Mouse (Mus musculus): ENCODE results near the gene Atp7a. TPM values are rescaled to one million over a fixed set of nuclear protein-coding genes. Genes with fewer than 3 reads are reported as not detected.

The Atp7a gene
- polyA plus RNA-seq, 2 experiments: 2.3 to 7.8 TPM

DNA sequence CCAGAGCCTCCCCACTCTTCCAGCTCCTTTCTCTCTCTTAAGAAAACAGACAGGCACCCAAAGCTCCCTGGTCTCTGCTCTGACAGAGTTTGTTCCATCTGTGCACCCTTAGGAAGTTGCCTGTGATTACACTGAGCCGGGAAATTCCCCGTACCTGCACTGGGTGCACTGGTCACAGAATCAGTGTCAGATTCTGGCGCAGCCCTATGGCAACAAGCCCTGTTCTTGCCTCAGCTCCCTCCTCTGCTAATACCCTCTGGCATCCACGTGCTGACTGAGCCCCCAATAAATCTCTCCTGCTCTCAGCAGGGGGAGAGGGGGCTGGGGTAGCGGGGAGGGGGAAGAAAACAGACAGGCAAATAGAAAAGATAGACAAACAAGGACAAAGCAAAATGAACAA lies 65.9 kb downstream of the Atp7a start:
- Histone ChIP-seq H3K27ac (no peak overlapping the region), H3K27me3 (ENCODE audit: control insufficient read depth, insufficient read depth, low read length) (no peaks in the 10 kb centered on the region), H3K4me3 (ENCODE audit: insufficient read depth in 1 of 2, low read depth in 2 of 2, low read length in 2 of 2) (no peak overlapping the region), H3K9ac (replicated peaks) (no peak overlapping the region), H3K36me3 (replicated peaks; ENCODE audit: control insufficient read depth, insufficient read depth, low read depth) (no peaks in the 10 kb centered on the region), H3K4me1 (replicated peaks; ENCODE audit: control insufficient read depth in 2 of 2, insufficient read depth in 2 of 2, low read length in 1 of 2) (peaks cover 0 to 2% of the 10 kb centered on the region in 2 experiments; a peak in 1 of 4 replicates), H3K9me3 (ENCODE audit: control insufficient read depth, low read length) (no peaks in the 10 kb centered on the region), H3K4me2 (ENCODE audit: low read depth) (no peak overlapping the region)
- WGBS (ENCODE audit: insufficient replicate concordance): 65% methylated on average over 5 of the region's 5 CpGs
- DNase-seq (ENCODE audit: low read depth in 3 of 3, low spot score in 3 of 3): no peak
- TF ChIP-seq EP300 (IDR thresholded peaks at IDR 0.05; ENCODE audit: low read depth) (no peak), CTCF (IDR thresholded peaks at IDR 0.05; ENCODE audit: low read depth) (no peak)
- ATAC-seq (ENCODE audit: insufficient read depth): no peak

DNA sequence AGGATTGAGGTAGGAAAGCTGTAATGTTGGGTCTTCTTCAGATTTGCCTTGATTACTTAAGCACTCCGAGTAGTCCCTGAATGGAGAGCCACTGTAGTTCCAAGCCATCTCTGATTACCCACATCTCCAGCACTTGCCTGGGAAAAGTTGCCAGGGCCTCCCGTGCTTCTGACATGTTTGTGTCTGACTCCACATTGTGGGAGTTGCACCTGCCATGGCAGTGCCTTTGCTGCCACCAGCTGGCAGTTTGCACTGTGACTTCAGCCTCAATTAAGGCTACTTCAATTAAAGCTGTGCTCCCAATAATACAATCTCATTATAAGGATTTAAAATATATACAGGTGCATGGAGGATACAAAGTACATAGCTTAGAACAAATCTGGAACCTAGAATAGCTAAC lies 78.4 kb downstream of the Atp7a start:
- no peak for ATAC-seq (ENCODE audit: insufficient read depth)

DNA sequence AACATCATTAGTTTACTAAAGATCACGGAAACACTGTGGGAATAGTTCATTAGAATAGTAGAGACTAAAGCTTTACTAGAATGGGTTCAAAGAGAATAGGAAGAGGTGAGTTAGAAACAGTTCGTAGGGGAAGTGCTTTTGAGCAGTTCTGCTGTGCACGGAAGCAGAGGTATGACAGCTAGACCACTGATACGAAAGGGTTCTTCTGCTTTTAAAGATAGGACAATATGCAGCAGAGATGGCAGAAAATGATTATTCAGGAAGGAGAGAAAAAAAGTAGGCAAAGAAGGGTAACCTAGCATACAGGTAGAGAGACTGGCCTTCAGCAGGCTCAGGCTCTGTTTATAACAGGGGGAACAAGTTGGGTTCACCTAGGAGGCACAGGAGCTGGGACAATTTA lies 86.8 kb downstream of the Atp7a start:
- TF ChIP-seq CTCF (IDR thresholded peaks at IDR 0.05; ENCODE audit: low read depth) (no peak), EP300 (IDR thresholded peaks at IDR 0.05; ENCODE audit: low read depth) (no peak)
- Histone ChIP-seq H3K4me3 (ENCODE audit: insufficient read depth in 1 of 2, low read depth in 2 of 2, low read length in 2 of 2) (no peak overlapping the region), H3K9me3 (ENCODE audit: control insufficient read depth, low read length) (no peaks in the 10 kb centered on the region), H3K9ac (replicated peaks) (no peak overlapping the region), H3K4me1 (replicated peaks; ENCODE audit: control insufficient read depth in 2 of 2, insufficient read depth in 2 of 2, low read length in 1 of 2) (no peaks in the 10 kb centered on the region), H3K27me3 (ENCODE audit: control insufficient read depth, insufficient read depth, low read length) (no peaks in the 10 kb centered on the region; the same call in 1 of the 2 replicates), H3K36me3 (replicated peaks; ENCODE audit: control insufficient read depth, insufficient read depth, low read depth) (no peaks in the 10 kb centered on the region), H3K27ac (no peak overlapping the region), H3K4me2 (ENCODE audit: low read depth) (no peak overlapping the region)
- no peak for ATAC-seq (ENCODE audit: insufficient read depth)
- DNase-seq (ENCODE audit: low read depth in 3 of 3, low spot score in 3 of 3): no peak
- 44% methylated on average over 4 of the region's 4 CpGs for WGBS (ENCODE audit: insufficient replicate concordance)

More for the DNA sequence above, 78.4 kb downstream of the Atp7a start:
- 54% methylated on average over 2 of the region's 2 CpGs for WGBS (ENCODE audit: insufficient replicate concordance)
- H3K27ac ChIP-seq: no peak overlapping the region
- H3K9ac ChIP-seq (replicated peaks): no peak overlapping the region
- H3K9me3 ChIP-seq (ENCODE audit: control insufficient read depth, low read length): no peaks in the 10 kb centered on the region
- H3K4me3 ChIP-seq (ENCODE audit: insufficient read depth in 1 of 2, low read depth in 2 of 2, low read length in 2 of 2): no peak overlapping the region
- TF ChIP-seq CTCF (IDR thresholded peaks at IDR 0.05; ENCODE audit: low read depth): peak; percentile 57
- no peak for TF ChIP-seq EP300 (IDR thresholded peaks at IDR 0.05; ENCODE audit: low read depth)
- H3K4me2 ChIP-seq (ENCODE audit: low read depth): no peak overlapping the region
- H3K36me3 ChIP-seq (replicated peaks; ENCODE audit: control insufficient read depth, insufficient read depth, low read depth): no peaks in the 10 kb centered on the region
- DNase-seq (ENCODE audit: low read depth in 3 of 3, low spot score in 3 of 3): no peak
- no peaks in the 10 kb centered on the region for H3K4me1 ChIP-seq (replicated peaks; ENCODE audit: control insufficient read depth in 2 of 2, insufficient read depth in 2 of 2, low read length in 1 of 2)
- H3K27me3 ChIP-seq (ENCODE audit: control insufficient read depth, insufficient read depth, low read length): no peaks in the 10 kb centered on the region; the same call in 1 of the 2 replicates

DNA sequence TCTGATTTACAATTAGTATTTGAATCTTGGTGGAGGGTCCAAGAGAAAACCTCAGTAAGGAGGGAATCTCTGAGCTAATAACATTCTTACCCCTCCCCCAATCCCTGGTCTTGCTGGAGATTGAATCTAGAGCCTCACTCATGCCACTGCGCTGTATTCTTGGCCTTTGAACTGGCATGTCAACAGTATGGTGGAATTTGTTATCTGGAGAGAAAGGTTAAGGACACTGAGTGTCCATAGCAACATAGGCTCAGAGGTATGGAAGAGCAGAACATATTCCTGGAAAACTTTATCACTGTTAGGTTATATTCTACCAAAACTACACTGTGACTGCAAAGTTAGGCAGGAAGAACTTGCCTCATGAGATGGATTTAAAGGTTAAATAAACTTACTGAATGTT lies 87.6 kb downstream of the Atp7a start:
- ATAC-seq (ENCODE audit: insufficient read depth) (no peak), DNase-seq (ENCODE audit: low read depth in 3 of 3, low spot score in 3 of 3) (no peak)
- Histone ChIP-seq H3K4me1 (replicated peaks; ENCODE audit: control insufficient read depth in 2 of 2, insufficient read depth in 2 of 2, low read length in 1 of 2) (no peaks in the 10 kb centered on the region), H3K9ac (replicated peaks) (no peak overlapping the region), H3K27ac (no peak overlapping the region), H3K27me3 (ENCODE audit: control insufficient read depth, insufficient read depth, low read length) (no peaks in the 10 kb centered on the region), H3K36me3 (replicated peaks; ENCODE audit: control insufficient read depth, insufficient read depth, low read depth) (no peaks in the 10 kb centered on the region), H3K4me2 (ENCODE audit: low read depth) (no peak overlapping the region), H3K9me3 (ENCODE audit: control insufficient read depth, low read length) (no peaks in the 10 kb centered on the region), H3K4me3 (ENCODE audit: insufficient read depth in 1 of 2, low read depth in 2 of 2, low read length in 2 of 2) (no peak overlapping the region)
- no peak for TF ChIP-seq CTCF (IDR thresholded peaks at IDR 0.05; ENCODE audit: low read depth)
- TF ChIP-seq EP300 (IDR thresholded peaks at IDR 0.05; ENCODE audit: low read depth): no peak
- 79% methylated on average over 1 of the region's 1 CpGs for WGBS (ENCODE audit: insufficient replicate concordance)

DNA sequence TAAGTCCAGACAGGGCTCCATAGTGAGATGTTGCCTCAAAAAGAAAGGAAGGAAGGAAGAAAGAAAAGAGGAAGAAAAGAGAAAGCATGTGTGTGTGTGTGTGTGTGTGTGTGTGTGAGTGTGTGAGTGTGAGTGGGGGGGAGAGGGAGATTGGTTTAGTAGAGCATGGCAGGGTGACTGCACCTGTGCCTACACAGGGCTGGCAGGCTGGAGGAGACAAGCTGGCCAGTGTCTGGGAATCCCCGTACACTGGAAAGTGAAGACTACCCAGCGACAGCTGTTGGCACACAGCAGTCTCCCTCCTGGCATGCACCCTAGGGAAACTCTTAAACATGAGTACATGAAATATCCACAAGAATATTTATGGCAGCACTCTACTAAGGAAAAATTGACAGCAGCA lies 95.7 kb downstream of the Atp7a start:
- Histone ChIP-seq H3K4me3 (ENCODE audit: insufficient read depth in 1 of 2, low read depth in 2 of 2, low read length in 2 of 2) (no peak overlapping the region), H3K4me2 (ENCODE audit: low read depth) (no peak overlapping the region), H3K4me1 (replicated peaks; ENCODE audit: control insufficient read depth in 2 of 2, insufficient read depth in 2 of 2, low read length in 1 of 2) (no peaks in the 10 kb centered on the region), H3K9me3 (ENCODE audit: control insufficient read depth, low read length) (no peaks in the 10 kb centered on the region), H3K9ac (replicated peaks) (no peak overlapping the region), H3K27me3 (ENCODE audit: control insufficient read depth, insufficient read depth, low read length) (no peaks in the 10 kb centered on the region), H3K27ac (no peak overlapping the region), H3K36me3 (replicated peaks; ENCODE audit: control insufficient read depth, insufficient read depth, low read depth) (no peaks in the 10 kb centered on the region)
- TF ChIP-seq EP300 (IDR thresholded peaks at IDR 0.05; ENCODE audit: low read depth) (no peak), CTCF (IDR thresholded peaks at IDR 0.05; ENCODE audit: low read depth) (no peak)
- 77% methylated on average over 2 of the region's 2 CpGs for WGBS (ENCODE audit: insufficient replicate concordance)
- ATAC-seq (ENCODE audit: insufficient read depth) (no peak), DNase-seq (ENCODE audit: low read depth in 3 of 3, low spot score in 3 of 3) (no peak)
